Mouse (Mus musculus) cerebellum, adult 2 months (tissue): ENCODE data around the gene Abl1.
A peak's percentile ranks its signal among the peaks of the same experiment; 100 is the strongest.

Experiments
- CTCF ChIP-seq: fragments of 200-500 bp; IDR thresholded peaks from 2 replicates; pipeline ENCODE4 v1.5.1; 2011; ENCODE audit warnings: low read depth, mild to moderate bottlenecking, control low read depth, low read length, moderate library complexity, borderline replicate concordance; ENCODE audit not compliant: insufficient read depth
- POLR2A ChIP-seq: fragments of 200-500 bp; IDR thresholded peaks from 2 replicates; pipeline ENCODE4 v1.6.1; 2011; ENCODE audit warnings: low read length, control low read depth, borderline replicate concordance; ENCODE audit not compliant: insufficient read depth

- TF ChIP-seq CTCF (0 out of 2 replicates have a peak, but pooled peaks have one; percentile 10), POLR2A (no peak)
Observed at GRCm38 (mm10) chr2:31698209-31698608, 10.0 kb downstream of the Abl1 start.
